Mouse (Mus musculus): ENCODE results near the gene Afg1l.

The Afg1l gene

DNA sequence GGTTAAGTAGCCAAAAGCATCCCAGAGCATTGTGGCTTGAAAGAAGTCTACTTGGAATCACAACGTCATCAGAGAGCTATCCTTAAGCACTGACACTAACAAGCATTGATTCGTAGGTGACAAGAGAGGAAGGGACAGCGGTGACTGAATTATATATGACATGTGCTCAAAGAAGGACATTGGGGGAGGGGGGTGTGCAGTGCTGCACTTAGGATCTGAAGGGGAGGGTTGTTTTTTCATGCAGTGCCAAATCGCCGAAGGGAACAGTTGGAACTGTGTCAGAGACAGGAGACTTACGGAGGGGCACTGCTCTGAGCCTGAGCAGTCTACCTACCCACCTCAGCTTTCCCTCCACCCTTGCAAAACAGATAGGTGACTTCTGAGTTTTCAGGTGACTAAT is 94.7 kb downstream of the Afg1l start:
- DNase-seq (ENCODE audit: low spot score in 2 of 2) = no peak

DNA sequence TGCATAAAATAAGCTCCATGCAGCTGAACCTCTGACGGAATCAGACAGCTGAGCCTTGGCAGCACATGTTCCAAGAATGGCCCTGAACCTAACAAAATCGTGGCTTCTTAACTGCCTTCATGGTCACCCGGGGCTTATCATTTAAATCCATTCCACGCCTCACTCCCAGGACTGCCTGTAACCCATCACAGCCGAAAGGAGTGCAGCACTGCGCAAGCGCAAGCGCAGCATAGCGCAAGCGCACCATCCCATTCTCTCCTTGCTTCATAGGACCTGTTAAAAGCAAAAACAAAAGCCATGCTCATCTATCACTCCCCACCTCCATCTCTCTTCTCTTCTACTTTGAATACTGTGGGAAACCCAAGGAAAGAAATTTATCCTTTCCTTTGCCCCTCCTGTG is 114.1 kb downstream of the Afg1l start:
- DNase-seq (ENCODE audit: low spot score in 2 of 2) = no peak

DNA sequence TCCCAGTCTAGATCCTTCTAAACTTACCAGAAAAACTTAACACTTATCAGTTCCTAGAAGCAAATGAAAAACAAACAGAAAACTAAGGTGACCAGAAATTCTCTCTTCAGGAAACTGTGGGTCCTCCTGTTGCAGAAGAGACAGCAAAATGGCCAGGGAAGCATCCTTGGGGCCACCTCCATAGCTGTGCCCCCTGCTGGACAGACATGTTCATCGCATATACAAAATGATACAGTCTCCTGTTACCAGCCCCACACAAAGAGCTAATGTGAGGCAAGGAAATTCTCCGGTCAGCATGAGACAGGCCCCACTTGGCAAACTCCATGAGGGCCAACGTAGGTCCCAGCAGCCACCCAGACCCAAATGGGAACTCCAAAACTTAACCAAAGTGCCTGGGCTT is 122.4 kb downstream of the Afg1l start:
- no peak for DNase-seq (ENCODE audit: low spot score in 2 of 2)

- no peak for DNase-seq (ENCODE audit: low spot score in 2 of 2)
Observed at GRCm38 (mm10) chr10:42347986-42348385, 130.4 kb downstream of the Afg1l start.

DNA sequence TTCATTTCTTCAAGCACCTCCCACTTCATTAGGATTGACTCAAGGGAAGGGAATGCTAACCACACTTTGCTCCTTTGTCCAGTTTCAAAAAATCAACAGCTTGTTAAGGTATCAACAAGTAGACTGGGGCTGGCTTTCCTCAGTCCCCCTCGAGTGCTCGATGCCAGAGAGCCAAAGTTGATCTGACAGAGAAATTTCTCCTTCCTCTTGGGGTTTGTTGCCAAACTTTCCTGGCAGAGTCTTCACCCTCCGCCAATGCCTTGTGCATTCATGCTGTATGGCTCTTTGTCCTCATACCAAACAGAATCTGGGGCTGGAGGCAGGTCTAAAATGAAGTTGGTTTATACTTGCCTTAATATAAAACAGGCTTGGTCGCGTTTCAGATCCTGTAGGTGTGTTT is 131.2 kb downstream of the Afg1l start:
- DNase-seq (ENCODE audit: low spot score in 2 of 2) = no peak

DNA sequence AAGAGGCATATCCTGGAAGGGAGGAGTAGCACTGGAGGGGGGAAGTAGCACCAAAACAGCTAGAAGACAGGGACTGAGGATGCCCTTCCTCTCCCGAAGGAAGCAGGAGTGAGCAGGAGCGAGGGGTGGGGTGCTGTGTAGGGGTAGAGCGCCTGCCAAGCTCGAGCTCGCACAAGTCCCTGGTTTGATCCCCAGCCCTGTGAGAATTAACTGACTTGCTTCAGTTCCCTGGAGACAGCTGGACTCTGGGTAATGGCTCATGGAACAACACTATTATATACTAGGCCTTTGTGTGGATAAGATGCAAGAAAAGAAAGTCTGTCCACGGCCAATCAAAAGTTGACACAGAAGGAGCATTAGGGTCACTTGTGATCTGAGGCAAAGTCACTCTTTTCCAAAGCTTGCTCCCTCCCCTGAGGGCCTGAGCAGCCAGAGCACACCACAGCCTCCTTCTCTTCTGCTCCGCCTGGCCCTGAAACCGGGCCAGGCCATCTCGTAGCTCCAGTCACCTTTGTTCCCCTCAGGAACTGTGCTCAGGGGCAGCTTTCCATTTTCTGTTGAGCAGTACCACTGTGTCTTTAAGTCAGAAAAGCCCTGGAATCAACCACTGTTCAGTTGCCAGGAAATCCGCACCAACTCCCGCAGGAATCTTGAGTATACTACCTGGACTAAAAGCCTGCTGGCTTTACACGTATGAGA is 132.0 kb downstream of the Afg1l start:
- DNase-seq (ENCODE audit: low spot score in 2 of 2) = no peak

- no peak for DNase-seq (ENCODE audit: low spot score in 2 of 2)
Observed at GRCm38 (mm10) chr10:42342714-42343113, 135.7 kb downstream of the Afg1l start.

GRCm38 (mm10) chr10:42341815-42342457 is 136.4 kb downstream of the Afg1l start:
- DNase-seq (ENCODE audit: low spot score in 2 of 2) = no peak

DNA sequence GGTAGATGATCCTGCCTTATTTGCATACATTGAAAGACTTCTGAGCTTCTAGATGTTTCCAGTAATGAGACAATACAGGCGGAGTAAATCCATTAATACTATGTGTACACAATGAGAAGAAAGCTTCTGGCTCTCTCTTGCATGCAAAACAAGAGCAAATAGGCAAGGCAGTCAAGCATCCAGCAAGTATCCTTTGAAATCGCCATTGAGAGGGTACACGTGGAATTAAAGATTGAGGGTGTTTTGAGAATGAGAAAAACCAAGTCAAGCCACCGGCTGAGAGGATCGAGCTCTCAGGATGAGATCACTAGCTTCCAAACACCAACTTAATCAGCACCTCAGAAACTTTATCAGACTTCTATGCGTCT is 138.0 kb downstream of the Afg1l start:
- DNase-seq (ENCODE audit: low spot score in 2 of 2) = no peak

DNA sequence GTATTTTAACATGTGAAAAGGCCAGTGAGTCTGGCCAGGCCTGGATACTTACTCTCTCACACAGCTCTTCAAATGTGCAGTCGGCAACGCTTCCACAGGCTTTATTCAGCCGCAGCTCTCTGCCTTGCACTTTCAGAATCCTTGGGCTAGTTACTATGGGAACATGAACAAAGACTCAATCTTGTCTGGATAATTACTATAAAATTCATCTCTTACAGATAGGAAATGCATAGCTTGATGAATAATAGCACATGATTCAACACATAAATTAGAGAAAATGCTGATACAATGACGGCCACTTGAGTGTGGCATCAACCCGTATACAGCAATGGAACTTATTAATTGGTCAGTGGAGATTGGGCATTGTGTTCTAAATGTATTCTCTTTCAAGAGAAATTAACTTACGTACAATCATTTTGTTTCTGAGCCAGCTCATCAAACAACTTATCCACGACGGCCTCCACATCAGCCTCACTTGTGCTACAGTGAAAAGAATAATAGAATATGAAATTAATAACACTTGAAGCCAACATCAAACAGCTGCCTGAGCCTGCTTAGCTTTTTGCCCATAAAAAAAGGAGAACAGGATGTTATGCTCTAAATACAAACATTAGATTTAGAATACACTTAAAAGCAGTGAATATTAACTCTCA is 138.5 kb downstream of the Afg1l start:
- DNase-seq (ENCODE audit: low spot score in 2 of 2) = no peak

GRCm38 (mm10) chr10:42338456-42338855 is 139.9 kb downstream of the Afg1l start:
- no peak for DNase-seq (ENCODE audit: low spot score in 2 of 2)

GRCm38 (mm10) chr10:42327576-42327975 is 150.8 kb downstream of the Afg1l start:
- no peak for DNase-seq (ENCODE audit: low spot score in 2 of 2)

DNA sequence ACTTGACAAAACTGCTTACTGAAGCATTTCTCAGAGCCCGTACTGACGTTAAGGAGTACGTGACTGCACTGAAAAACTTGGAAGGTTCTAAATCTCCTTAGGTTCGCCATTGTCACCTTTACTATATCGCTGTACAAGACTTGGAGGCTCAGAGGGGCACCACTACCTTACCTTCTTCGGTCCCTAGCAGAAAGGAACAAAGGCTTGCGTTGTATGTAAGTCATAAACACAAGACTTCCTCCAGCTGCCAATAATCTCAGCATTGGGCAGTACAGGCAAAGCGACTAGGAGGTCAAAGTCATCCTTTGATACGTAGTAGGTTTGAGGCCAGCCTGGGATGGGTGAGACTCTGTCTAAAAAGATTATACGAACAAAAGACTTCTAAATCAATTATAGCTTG is 153.1 kb downstream of the Afg1l start:
- no peak for DNase-seq (ENCODE audit: low spot score in 2 of 2)

GRCm38 (mm10) chr10:42323978-42324377 is 154.4 kb downstream of the Afg1l start:
- no peak for DNase-seq (ENCODE audit: low spot score in 2 of 2)

- no peak for DNase-seq (ENCODE audit: low spot score in 2 of 2)
Observed at GRCm38 (mm10) chr10:42313222-42313786, 165.1 kb downstream of the Afg1l start.

DNA sequence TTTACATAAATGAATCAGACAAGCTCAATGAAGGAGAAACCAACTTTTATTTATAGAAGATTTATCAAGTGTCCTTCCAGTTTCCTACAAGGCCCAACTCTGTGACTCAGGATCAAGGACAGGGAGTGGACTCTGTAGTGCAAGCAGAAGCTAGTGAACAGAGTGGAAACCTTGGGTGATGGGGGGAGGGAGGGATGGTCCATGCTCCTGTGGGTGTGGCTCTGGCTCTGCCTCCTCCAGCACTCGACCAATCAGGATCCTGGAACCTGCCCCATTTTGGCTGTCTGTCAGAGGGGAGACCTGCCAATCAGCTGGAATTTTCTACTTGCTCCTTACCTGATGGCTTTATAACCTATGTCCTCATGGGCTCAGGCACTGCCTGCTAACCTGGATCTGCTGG is 165.8 kb downstream of the Afg1l start:
- DNase-seq (ENCODE audit: low spot score in 2 of 2) = no peak

- no peak for DNase-seq (ENCODE audit: low spot score in 2 of 2)
Observed at GRCm38 (mm10) chr10:42308687-42308987, 169.7 kb downstream of the Afg1l start.

DNA sequence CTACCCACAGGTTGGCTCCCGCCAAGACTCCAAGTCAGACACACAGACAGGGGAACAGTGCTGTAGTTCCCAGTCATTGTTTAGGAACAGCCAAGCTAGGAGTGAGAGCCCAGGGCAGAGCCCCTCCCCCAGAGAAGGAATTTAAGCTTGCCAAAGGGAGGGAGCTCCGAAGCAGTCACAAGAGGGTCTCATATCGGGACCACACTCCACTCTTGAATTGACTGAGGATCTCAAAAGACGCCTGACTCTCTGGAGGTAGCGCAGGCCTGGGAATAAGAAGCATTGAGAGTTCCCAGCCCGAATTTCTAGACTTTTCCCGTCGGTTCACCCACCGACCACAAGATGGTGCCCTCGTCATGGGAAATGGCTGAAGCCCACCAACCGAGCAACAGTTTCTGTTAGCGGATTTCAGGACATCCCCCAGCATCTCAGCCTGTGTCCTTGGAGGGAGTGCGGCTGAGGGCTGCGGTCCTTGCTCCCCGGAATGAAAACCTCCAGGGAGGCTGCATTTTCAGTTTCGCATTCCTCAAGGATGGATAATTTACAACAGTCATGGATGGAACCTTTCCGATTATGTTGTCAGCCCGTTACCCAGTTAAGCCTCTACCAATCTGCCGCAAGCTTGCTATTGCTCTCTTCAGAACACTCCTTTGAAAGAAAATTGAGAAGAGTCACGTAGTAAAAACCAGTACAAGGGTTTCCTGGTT is 170.2 kb downstream of the Afg1l start:
- peak; percentile 21 to 48 for DNase-seq (ENCODE audit: low spot score in 2 of 2)

DNA sequence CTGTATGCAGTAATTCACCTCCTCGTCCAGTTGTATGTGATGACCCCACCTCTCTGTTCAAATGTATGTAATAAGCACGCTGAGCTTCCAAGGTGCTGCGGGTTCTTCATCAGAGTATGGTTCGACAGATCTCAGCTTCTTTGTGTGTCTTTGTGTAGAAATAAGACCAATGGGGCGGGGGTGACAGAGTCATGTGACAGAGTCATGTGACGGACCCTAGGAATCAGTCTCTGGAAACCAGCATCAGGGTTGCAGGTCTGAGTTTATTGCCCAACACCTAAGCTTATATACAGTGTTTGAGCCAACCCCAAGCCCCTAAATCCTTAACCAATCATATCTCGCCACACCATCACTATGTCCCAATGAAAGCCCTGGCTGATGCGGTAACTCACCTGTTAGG is 171.9 kb downstream of the Afg1l start:
- DNase-seq (ENCODE audit: low spot score in 2 of 2) = no peak

- no peak for DNase-seq (ENCODE audit: low spot score in 2 of 2)
Observed at GRCm38 (mm10) chr10:42300805-42301204, 177.6 kb downstream of the Afg1l start.

GRCm38 (mm10) chr10:42299967-42300366 is 178.4 kb downstream of the Afg1l start:
- no peak for DNase-seq (ENCODE audit: low spot score in 2 of 2)

DNA sequence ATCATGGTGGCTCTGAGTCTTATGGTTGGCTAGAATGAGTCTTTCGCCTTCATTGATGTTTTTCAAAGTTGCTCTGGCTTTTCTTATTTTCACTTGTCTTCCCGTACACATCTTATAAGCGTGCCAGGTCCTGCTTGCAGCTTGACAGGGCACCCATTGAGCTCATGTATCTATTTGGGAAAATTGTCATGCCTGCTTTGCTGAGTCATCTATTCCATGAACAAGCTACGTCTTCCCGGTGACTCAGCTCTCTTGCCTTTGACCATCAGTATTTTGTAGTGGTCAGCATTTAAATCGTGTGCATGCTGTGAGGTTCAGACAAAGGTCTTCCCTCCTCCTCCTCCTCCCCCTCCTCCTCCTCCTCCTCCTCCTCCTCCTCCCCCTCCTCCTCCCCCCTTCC is 178.9 kb downstream of the Afg1l start:
- no peak for DNase-seq (ENCODE audit: low spot score in 2 of 2)

- no peak for DNase-seq (ENCODE audit: low spot score in 2 of 2)
Observed at GRCm38 (mm10) chr10:42297954-42298353, 180.4 kb downstream of the Afg1l start.
